Mouse (Mus musculus): ENCODE data around the gene Emc10.
A peak's percentile ranks its signal among the peaks of the same experiment; 100 is the strongest.

The Emc10 gene

GRCm38 (mm10) chr7:44526414-44527154, 30.3 kb upstream of the Emc10 start:
- DNase-seq (ENCODE audit: extremely low read depth, low read depth, low spot score) = peak; percentile 18

GRCm38 (mm10) chr7:44525126-44525832, 28.9 kb upstream of the Emc10 start:
- peak; percentile 33 for DNase-seq (ENCODE audit: extremely low read depth, low read depth, low spot score)

DNA sequence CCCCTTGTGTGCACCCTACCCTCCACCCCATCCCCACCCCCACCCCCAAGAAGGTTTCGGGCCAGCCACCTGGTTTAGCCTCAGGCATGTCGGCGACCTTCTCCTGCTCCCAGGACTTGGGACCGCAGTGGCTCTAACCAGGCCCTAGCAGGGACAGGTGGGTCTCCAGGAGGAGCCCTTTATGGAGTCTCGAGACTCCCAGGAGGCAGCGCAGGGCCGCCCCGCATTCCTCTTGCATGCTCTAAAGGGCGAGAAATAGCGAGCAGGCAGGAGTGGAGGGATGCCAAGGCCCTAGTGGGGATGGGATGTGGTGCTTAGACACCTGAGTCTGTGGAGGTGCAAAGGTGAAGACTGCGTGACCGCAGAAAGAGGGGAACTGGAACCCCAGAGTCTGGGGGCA, 28.2 kb upstream of the Emc10 start, which contains the start of gene Mybpc2:
Gene Mybpc2 (minus strand): TSS at position 155 of the 400 bp plus-strand sequence.
- no peak for DNase-seq (ENCODE audit: extremely low read depth, low read depth, low spot score)

DNA sequence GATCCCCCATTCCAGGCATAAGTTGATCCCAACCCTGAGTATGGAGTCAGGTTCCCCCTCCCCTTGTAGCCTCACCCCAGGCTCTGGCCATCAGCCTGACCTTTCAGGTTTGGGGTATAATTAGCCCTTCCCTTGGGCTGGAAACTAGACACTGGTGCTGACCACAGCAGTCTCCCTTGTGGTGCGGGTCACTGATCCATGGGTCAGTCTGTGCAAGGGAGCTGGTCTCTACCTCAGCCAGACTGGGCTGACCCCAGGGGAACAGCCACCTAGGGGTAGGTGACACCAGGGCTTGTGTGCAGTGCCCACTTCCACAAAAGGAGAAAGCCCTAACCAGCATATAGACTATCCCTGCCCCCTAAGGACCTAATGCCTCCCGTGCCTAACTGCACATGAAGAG, 26.7 kb upstream of the Emc10 start:
- no peak for DNase-seq (ENCODE audit: extremely low read depth, low read depth, low spot score)

DNA sequence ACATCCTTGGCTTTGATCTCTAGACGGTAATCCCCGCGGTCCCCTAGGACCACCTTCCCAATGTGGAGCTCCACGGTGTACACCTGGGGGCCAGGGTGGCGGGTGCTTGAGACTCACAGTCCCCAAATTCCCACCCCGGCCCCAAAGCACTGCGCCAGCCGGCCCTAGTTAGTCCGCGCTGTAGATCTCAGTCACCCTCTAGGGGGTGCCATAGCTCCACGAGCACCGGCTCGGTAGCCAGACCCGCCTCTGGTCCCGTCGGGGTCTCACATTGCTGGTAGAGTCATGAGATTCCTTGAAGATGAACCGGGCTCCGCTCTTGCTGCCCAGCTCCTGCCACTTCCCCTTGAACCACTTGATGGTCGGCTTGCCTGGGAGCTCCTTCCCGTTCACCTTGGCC, 25.4 kb upstream of the Emc10 start:
- no peak for DNase-seq (ENCODE audit: extremely low read depth, low read depth, low spot score)

GRCm38 (mm10) chr7:44520990-44521389, 24.7 kb upstream of the Emc10 start:
- DNase-seq (ENCODE audit: extremely low read depth, low read depth, low spot score) = no peak

- DNase-seq (ENCODE audit: extremely low read depth, low read depth, low spot score) = no peak
Measured at GRCm38 (mm10) chr7:44519240-44519913, 23.0 kb upstream of the Emc10 start.

GRCm38 (mm10) chr7:44507491-44507890, 11.2 kb upstream of the Emc10 start:
- no peak for DNase-seq (ENCODE audit: extremely low read depth, low read depth, low spot score)

DNA sequence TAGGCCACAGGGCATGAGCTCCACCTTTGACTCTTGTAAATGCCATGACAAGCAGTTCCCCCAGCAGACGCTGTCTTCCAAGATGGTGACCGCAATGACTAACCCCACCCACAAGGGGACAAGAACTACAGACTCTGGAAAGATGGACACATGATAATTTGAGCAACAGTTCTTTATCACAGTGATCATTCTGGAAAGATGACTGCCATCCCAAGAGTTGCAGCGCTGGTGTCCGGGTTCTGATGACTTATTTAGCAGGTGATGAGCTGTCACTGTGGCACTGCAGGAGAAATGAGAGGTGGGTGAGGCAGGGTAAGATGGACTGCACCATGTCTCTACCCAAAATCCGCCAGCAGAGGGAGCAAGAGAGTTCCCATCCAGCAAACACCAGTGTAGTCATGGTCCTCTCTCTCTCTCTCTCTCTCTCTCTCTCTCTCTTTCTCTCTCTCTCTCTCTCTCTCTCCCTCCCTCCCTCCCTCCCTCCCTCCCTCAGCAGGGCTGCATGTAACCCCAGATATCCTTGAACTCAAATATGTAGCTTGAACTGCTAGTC, 5.3 kb upstream of the Emc10 start:
- DNase-seq (ENCODE audit: extremely low read depth, low read depth, low spot score) = no peak

- no peak for DNase-seq (ENCODE audit: extremely low read depth, low read depth, low spot score)
Measured at GRCm38 (mm10) chr7:44500046-44500445, 3.7 kb upstream of the Emc10 start.

GRCm38 (mm10) chr7:44498922-44499321, 2.6 kb upstream of the Emc10 start:
- no peak for DNase-seq (ENCODE audit: extremely low read depth, low read depth, low spot score)

DNA sequence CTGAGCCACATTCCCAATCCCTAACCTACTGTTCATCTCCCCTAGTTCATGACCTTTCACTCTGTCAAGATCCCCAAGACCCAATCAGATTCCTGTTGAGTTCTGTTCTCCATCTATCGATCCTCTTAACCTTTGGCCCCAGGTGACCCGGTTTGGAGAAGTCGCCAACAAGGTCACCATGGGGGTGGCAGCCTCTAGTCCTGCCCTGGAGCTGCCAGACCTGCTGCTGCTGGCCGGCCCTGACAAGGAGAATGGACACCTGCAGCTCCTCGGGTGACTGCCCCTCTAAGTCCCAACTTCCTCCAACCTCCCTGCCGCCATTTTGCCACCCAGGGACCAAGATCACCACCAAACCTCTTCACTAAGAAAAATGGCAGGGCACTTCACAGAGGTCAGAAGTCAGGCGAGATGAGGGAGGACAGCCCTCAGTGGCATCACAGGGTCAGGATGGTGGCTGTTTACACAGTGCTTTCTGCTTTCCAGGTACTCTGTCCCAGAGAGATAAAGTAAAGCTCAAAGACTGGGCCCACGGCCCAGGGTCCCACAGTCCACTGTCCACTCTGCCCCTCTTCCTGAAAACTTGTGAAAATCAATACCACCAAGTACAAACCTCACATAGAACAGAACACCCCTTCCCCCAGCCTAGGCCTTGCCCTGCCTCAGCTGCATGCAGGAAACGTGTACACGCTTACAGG, 1.2 kb upstream of the Emc10 start:
- DNase-seq (ENCODE audit: extremely low read depth, low read depth, low spot score) = no peak

GRCm38 (mm10) chr7:44496771-44497109, 411 bp upstream of the Emc10 start:
- DNase-seq (ENCODE audit: extremely low read depth, low read depth, low spot score) = no peak

GRCm38 (mm10) chr7:44495086-44495485, 1.2 kb downstream of the Emc10 start:
- no peak for DNase-seq (ENCODE audit: extremely low read depth, low read depth, low spot score)

DNA sequence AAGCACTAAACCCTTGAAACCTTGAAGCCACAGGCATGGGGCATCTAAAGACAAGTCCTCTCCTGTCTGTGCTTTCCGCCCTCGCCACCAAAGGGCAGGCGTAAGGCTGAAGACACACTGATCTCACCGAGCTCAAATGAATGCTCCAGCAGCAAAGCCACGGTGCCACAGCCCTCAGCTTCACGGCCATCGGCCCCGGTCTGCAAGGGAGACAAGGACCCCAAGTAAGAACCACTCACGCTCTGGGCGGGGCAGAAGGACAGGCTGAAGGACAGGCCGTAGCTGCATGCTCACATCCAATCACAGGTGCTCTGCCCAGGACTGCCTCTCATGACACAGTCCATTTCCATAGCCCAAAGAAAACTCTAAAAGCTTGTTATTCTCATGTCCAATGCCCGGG, 1.6 kb downstream of the Emc10 start:
- no peak for DNase-seq (ENCODE audit: extremely low read depth, low read depth, low spot score)

DNA sequence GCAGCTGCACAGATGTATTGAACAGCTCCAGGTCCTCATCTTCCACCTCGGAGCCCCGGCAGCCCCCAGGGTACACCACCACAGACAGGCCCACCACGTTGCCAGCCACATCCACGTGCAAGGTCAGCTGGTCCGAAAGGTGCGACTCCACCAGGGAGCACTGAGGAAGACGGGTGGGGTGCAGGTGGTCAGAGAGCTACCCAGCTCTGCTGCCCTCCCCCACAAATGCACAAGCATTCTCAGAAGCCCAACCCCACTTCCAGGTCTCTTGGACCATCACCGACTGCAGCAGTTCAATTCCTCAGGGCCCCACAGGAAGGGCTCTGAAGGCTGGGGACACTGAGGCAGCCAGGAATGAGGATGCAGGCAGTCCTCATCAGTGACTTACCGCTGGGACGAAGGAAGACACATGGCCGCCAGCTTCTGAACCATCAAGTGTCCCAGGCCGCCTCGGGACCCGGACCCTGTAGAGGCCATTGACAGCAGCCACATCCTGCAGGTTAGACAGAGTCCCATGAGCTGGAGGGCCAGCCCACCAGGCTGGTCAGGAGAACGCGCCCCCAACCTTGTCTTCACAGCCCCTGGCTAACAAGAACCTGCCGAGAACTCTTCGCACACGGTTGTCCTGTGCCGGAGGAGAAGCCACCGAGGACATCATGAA, 4.0 kb downstream of the Emc10 start:
- DNase-seq (ENCODE audit: extremely low read depth, low read depth, low spot score) = no peak

GRCm38 (mm10) chr7:44491391-44491790, 4.9 kb downstream of the Emc10 start:
- no peak for DNase-seq (ENCODE audit: extremely low read depth, low read depth, low spot score)

DNA sequence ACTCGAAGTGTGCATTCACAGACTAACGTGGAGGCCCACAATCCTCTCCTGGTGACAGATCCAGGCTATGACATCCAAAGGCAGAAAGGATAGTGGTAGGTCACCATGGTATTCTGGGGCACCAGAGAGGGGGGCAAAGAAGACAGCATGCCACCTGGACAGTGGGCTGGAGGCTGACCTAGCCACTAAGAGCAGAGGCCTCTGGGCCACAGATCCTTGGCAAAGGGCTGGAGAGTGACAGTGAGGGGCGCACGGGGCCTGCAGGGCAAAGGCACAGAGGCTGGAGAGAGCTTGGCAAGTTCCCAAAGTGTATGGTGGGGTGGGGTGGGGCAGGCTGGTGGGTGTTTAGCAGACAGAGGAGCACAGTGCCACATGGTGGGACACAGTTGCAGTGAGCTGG, 6.0 kb downstream of the Emc10 start:
- DNase-seq (ENCODE audit: extremely low read depth, low read depth, low spot score) = no peak

GRCm38 (mm10) chr7:44488545-44488944, 7.8 kb downstream of the Emc10 start:
- no peak for DNase-seq (ENCODE audit: extremely low read depth, low read depth, low spot score)

GRCm38 (mm10) chr7:44487936-44488335, 8.4 kb downstream of the Emc10 start:
- no peak for DNase-seq (ENCODE audit: extremely low read depth, low read depth, low spot score)
